Mouse (Mus musculus): ENCODE data around the gene Mpv17l.
"Not testable (repeated sequence)": the region's sequence is repeated elsewhere in the genome, so short reads cannot be mapped to it uniquely, and the experiment has no call there.

Gene Mpv17l

GRCm38 (mm10) chr16:13902888-13903483 lies at the start of gene Mpv17l, which contains the start of gene Pdxdc1:
Mpv17l (plus strand) TSS chr16:13903161.
Pdxdc1 (minus strand) TSS chr16:13903131.
- DNase-seq, result peak; percentile 99

GRCm38 (mm10) chr16:13853886-13854285 lies 49.1 kb upstream of the Mpv17l start:
- no peak for DNase-seq

- no peak for DNase-seq
Observed at GRCm38 (mm10) chr16:13866076-13866475, 36.9 kb upstream of the Mpv17l start.

GRCm38 (mm10) chr16:13866616-13867015 lies 36.3 kb upstream of the Mpv17l start:
- no peak for DNase-seq

- not testable (repeated sequence) for DNase-seq
Observed at GRCm38 (mm10) chr16:13867406-13867805, 35.6 kb upstream of the Mpv17l start.

GRCm38 (mm10) chr16:13867910-13868514 lies 34.9 kb upstream of the Mpv17l start:
- DNase-seq, result no peak

- no peak for DNase-seq
Observed at GRCm38 (mm10) chr16:13875483-13875882, 27.5 kb upstream of the Mpv17l start.

- DNase-seq, result no peak
Observed at GRCm38 (mm10) chr16:13883094-13883774, 19.7 kb upstream of the Mpv17l start.

GRCm38 (mm10) chr16:13890449-13890848 lies 12.5 kb upstream of the Mpv17l start:
- no peak for DNase-seq

- no peak for DNase-seq
Observed at GRCm38 (mm10) chr16:13892850-13893249, 10.1 kb upstream of the Mpv17l start.

GRCm38 (mm10) chr16:13894097-13894496 lies 8.9 kb upstream of the Mpv17l start:
- no peak for DNase-seq

GRCm38 (mm10) chr16:13895740-13896139 lies 7.2 kb upstream of the Mpv17l start:
- no peak for DNase-seq

- DNase-seq, result no peak
Observed at GRCm38 (mm10) chr16:13896357-13896756, 6.6 kb upstream of the Mpv17l start.

- no peak for DNase-seq
Observed at GRCm38 (mm10) chr16:13898981-13899380, 4.0 kb upstream of the Mpv17l start.

GRCm38 (mm10) chr16:13902397-13902831 lies 547 bp upstream of the Mpv17l start:
- DNase-seq, result no peak

- peak; percentile 87 for DNase-seq
Observed at GRCm38 (mm10) chr16:13903488-13903887, 527 bp downstream of the Mpv17l start.

GRCm38 (mm10) chr16:13907297-13907696 lies 4.3 kb downstream of the Mpv17l start:
- DNase-seq, result no peak

GRCm38 (mm10) chr16:13920093-13920492 lies 17.1 kb downstream of the Mpv17l start:
- DNase-seq, result no peak

GRCm38 (mm10) chr16:13921063-13921462 lies 18.1 kb downstream of the Mpv17l start:
- no peak for DNase-seq

GRCm38 (mm10) chr16:13921781-13922180 lies 18.8 kb downstream of the Mpv17l start:
- no peak for DNase-seq

- DNase-seq, result not testable (repeated sequence)
Observed at GRCm38 (mm10) chr16:13922499-13922898, 19.5 kb downstream of the Mpv17l start.

- not testable (repeated sequence) for DNase-seq
Observed at GRCm38 (mm10) chr16:13922966-13923365, 20.0 kb downstream of the Mpv17l start.

- DNase-seq, result peak; percentile 26
Observed at GRCm38 (mm10) chr16:13927456-13928075, 24.6 kb downstream of the Mpv17l start.
